Mouse (Mus musculus): ENCODE results near the gene Mmp19. TPM values are rescaled to one million over a fixed set of nuclear protein-coding genes. Genes with fewer than 3 reads are reported as not detected.
A peak's percentile ranks its signal among the peaks of the same experiment; 100 is the strongest.

Mmp19 gene
- total RNA-seq (2021): 1 to 10 TPM; 4.5 to 5.8 TPM
- long read RNA-seq, experiment 1, partial matches to known transcripts: 0 of 4 reads
- long read RNA-seq, experiment 1, other reads (novel, unspliced or antisense): 0 of 4 reads
- long read RNA-seq, experiment 2, partial matches to known transcripts: 1 of 3 reads
- long read RNA-seq, experiment 2, other reads (novel, unspliced or antisense): 1 of 3 reads

- intact Hi-C loops (cut with DNase I): no loop called here
- DNase-seq: peak; percentile 20 to 39
These were observed at the start of gene Mmp19 for GRCm38 (mm10) chr10:128790398-128791124. TSS of gene Mmp19 (plus strand) at chr10:128790910.

- intact Hi-C loops (cut with DNase I): no loop called here
- DNase-seq: no peak
These were observed 48.1 kb upstream of the Mmp19 start for GRCm38 (mm10) chr10:128742616-128743015.

GRCm38 (mm10) chr10:128743235-128743634 lies 47.5 kb upstream of the Mmp19 start:
- DNase-seq: no peak
- intact Hi-C loops (cut with DNase I): no loop called here

GRCm38 (mm10) chr10:128743791-128744191 lies 46.9 kb upstream of the Mmp19 start:
- DNase-seq: peak; percentile 73 to 78
- intact Hi-C loops (cut with DNase I): no loop called here

- DNase-seq: no peak
These were observed 46.5 kb upstream of the Mmp19 start for GRCm38 (mm10) chr10:128744211-128744610.

GRCm38 (mm10) chr10:128744680-128745601 lies 45.8 kb upstream of the Mmp19 start, which contains the start of gene Dgka:
TSS of gene Dgka (minus strand) at chr10:128744855.
- intact Hi-C loops (cut with DNase I): no loop called here
- peak; percentile 23 to 25 for DNase-seq

More at GRCm38 (mm10) chr10:128744211-128744610, 46.5 kb upstream of the Mmp19 start:
- intact Hi-C loops (cut with DNase I): no loop called here

- peak; percentile 13 to 20 for DNase-seq
- intact Hi-C loops (cut with DNase I): no loop called here
These were observed 44.6 kb upstream of the Mmp19 start for GRCm38 (mm10) chr10:128745946-128746613.

GRCm38 (mm10) chr10:128746972-128747645 lies 43.6 kb upstream of the Mmp19 start:
- intact Hi-C loops (cut with DNase I): no loop called here
- no peak for DNase-seq

- intact Hi-C loops (cut with DNase I): loop anchor here (2.0 kb wide), 1 partner anchor 57 kb away; the partner anchor contains the start of genes Dnajc14 and Tmem198b
- DNase-seq: peak; percentile 71
These were observed 43.0 kb upstream of the Mmp19 start, which contains the start of gene Pym1 for GRCm38 (mm10) chr10:128747646-128748251. TSS of gene Pym1 (plus strand) at chr10:128747889.

GRCm38 (mm10) chr10:128748252-128748864 lies 42.4 kb upstream of the Mmp19 start:
- intact Hi-C loops (cut with DNase I): loop anchor here (2.0 kb wide), 1 partner anchor 56 kb away; the partner anchor contains the start of genes Dnajc14 and Tmem198b
- peak; percentile 73 to 75 for DNase-seq

- no peak for DNase-seq
- intact Hi-C loops (cut with DNase I): no loop called here
These were observed 17.8 kb upstream of the Mmp19 start for GRCm38 (mm10) chr10:128772895-128773294.

- no peak for DNase-seq
- intact Hi-C loops (cut with DNase I): loop anchor here (2.0 kb wide), 1 partner anchor 29 kb away; no protein-coding TSS in a partner anchor
These were observed 17.0 kb upstream of the Mmp19 start for GRCm38 (mm10) chr10:128773685-128774084.

- no peak for DNase-seq
- intact Hi-C loops (cut with DNase I): no loop called here
These were observed 12.3 kb upstream of the Mmp19 start for GRCm38 (mm10) chr10:128778441-128778840.

- DNase-seq: peak; percentile 85 to 86
- intact Hi-C loops (cut with DNase I): no loop called here
These were observed 11.5 kb upstream of the Mmp19 start for GRCm38 (mm10) chr10:128779011-128779795.

- intact Hi-C loops (cut with DNase I): no loop called here
- no peak for DNase-seq
These were observed 10.5 kb upstream of the Mmp19 start for GRCm38 (mm10) chr10:128780200-128780599.

- intact Hi-C loops (cut with DNase I): no loop called here
- DNase-seq: no peak
These were observed 1.3 kb downstream of the Mmp19 start for GRCm38 (mm10) chr10:128792041-128792440.

- intact Hi-C loops (cut with DNase I): no loop called here
- DNase-seq: no peak
These were observed 2.5 kb downstream of the Mmp19 start for GRCm38 (mm10) chr10:128793258-128793657.

- DNase-seq: no peak
- intact Hi-C loops (cut with DNase I): no loop called here
These were observed 3.7 kb downstream of the Mmp19 start for GRCm38 (mm10) chr10:128794391-128794790.

Data from heart, postnatal 14 days (tissue).